Mouse (Mus musculus) NIH3T3 (cell line): Measurements from ENCODE around the gene Gm17606.

Experiments used
- DNase-seq: peaks from one replicate; pipeline ENCODE4 v3.0.0-alpha.2; 2012; ENCODE audit warnings: low read depth

Gm17606 gene

GRCm38 (mm10) chr14:54628103-54628502 lies 12.6 kb upstream of the Gm17606 start:
- no peak for DNase-seq

GRCm38 (mm10) chr14:54629797-54630196 lies 11.0 kb upstream of the Gm17606 start:
- DNase-seq, result no peak

GRCm38 (mm10) chr14:54630583-54631239 lies 10.0 kb upstream of the Gm17606 start:
- DNase-seq, result no peak

GRCm38 (mm10) chr14:54631240-54631599 lies 9.5 kb upstream of the Gm17606 start:
- DNase-seq, result no peak

- DNase-seq, result no peak
Observed at GRCm38 (mm10) chr14:54632252-54632651, 8.5 kb upstream of the Gm17606 start.

- no peak for DNase-seq
Observed at GRCm38 (mm10) chr14:54634182-54634581, 6.6 kb upstream of the Gm17606 start.

GRCm38 (mm10) chr14:54636954-54637353 lies 3.8 kb upstream of the Gm17606 start:
- DNase-seq, result peak; percentile 50

- DNase-seq, result no peak
Observed at GRCm38 (mm10) chr14:54638210-54638609, 2.5 kb upstream of the Gm17606 start.

- no peak for DNase-seq
Observed at GRCm38 (mm10) chr14:54640121-54640520, 631 bp upstream of the Gm17606 start.

- DNase-seq, result peak; percentile 88
Observed at GRCm38 (mm10) chr14:54641305-54641969, 685 bp downstream of the Gm17606 start, which contains the start of gene Cdh24. Gene Cdh24, minus strand, starts transcription at chr14:54641364.

GRCm38 (mm10) chr14:54642224-54642944 lies 1.6 kb downstream of the Gm17606 start:
- no peak for DNase-seq

- DNase-seq, result no peak
Observed at GRCm38 (mm10) chr14:54643011-54643410, 2.3 kb downstream of the Gm17606 start.

- DNase-seq, result peak; percentile 28
Observed at GRCm38 (mm10) chr14:54644294-54644693, 3.5 kb downstream of the Gm17606 start.

GRCm38 (mm10) chr14:54646455-54646854 lies 5.7 kb downstream of the Gm17606 start:
- DNase-seq, result no peak

- DNase-seq, result no peak
Observed at GRCm38 (mm10) chr14:54646898-54647636, 6.3 kb downstream of the Gm17606 start.

- DNase-seq, result no peak
Observed at GRCm38 (mm10) chr14:54647900-54648299, 7.1 kb downstream of the Gm17606 start.

- DNase-seq, result peak; percentile 94
Observed at GRCm38 (mm10) chr14:54650621-54651454, 10.1 kb downstream of the Gm17606 start.

- DNase-seq, result no peak
Observed at GRCm38 (mm10) chr14:54651556-54651955, 10.8 kb downstream of the Gm17606 start.

- DNase-seq, result no peak
Observed at GRCm38 (mm10) chr14:54652787-54653186, 12.0 kb downstream of the Gm17606 start.

- DNase-seq, result peak; percentile 89
Observed at GRCm38 (mm10) chr14:54653496-54653895, 12.7 kb downstream of the Gm17606 start.

- peak; percentile 80 for DNase-seq
Observed at GRCm38 (mm10) chr14:54660009-54660408, 19.3 kb downstream of the Gm17606 start.
